Mouse (Mus musculus): ENCODE measurements at regions not wholly inside any gene's neighbourhood (a gene's known extent, or its start where the extent isn't known, plus 50 kb on each side); places are given as distances from the start of the nearest gene placed in this dataset.

GRCm38 (mm10) chr12:40898414-40899027, 125.4 kb upstream of the Immp2l start:
- Histone ChIP-seq H3K9me3 (ENCODE audit: control insufficient read depth, insufficient read depth, low read depth, low read length) (no peaks in the 10 kb centered on the region), H3K27ac (ENCODE audit: insufficient read depth, low read depth, low read length, poor library complexity, severe bottlenecking) (no peak overlapping the region), H3K4me3 (ENCODE audit: insufficient read depth in 1 of 2, low read depth in 1 of 2, low read length in 2 of 2, poor library complexity in 1 of 2, severe bottlenecking in 1 of 2) (no peak overlapping the region), H3K36me3 (ENCODE audit: control insufficient read depth, insufficient read depth, low read length, poor library complexity, severe bottlenecking) (no peaks in the 10 kb centered on the region), H3K9ac (ENCODE audit: insufficient read depth, low read depth, low read length, poor library complexity, severe bottlenecking) (no peak overlapping the region), H3K4me1 (ENCODE audit: control insufficient read depth in 2 of 2, insufficient read depth in 2 of 2, low read length in 2 of 2, poor library complexity in 1 of 2) (peaks cover 0 to 15% of the 10 kb centered on the region in 2 experiments; a peak in 2 of 4 replicates)
- TF ChIP-seq MAFK (IDR thresholded peaks at IDR 0.05; ENCODE audit: insufficient read depth, low read depth, low read length) (no peak), HCFC1 (IDR thresholded peaks at IDR 0.05; ENCODE audit: borderline replicate concordance, insufficient read depth, low read length) (no peak), CHD2 (IDR thresholded peaks at IDR 0.05; ENCODE audit: low read depth, low read length) (no peak), ZNF384 (IDR thresholded peaks at IDR 0.05; ENCODE audit: low read depth, low read length) (no peak), ZC3H11A (IDR thresholded peaks at IDR 0.05; ENCODE audit: borderline replicate concordance, low read depth, low read length) (no peak)
- no peak for DNase-seq (ENCODE audit: low read depth, low spot score)
- in situ Hi-C loops (cut with MboI; ENCODE audit: low sequenced_read_pairs in 2 of 2, unreplicated experiment in 2 of 2), result no loop called here

GRCm38 (mm10) chr12:40905650-40906338, 118.1 kb upstream of the Immp2l start:
- in situ Hi-C loops (cut with MboI; ENCODE audit: low sequenced_read_pairs in 2 of 2, unreplicated experiment in 2 of 2), result no loop called here
- H3K4me1 ChIP-seq (ENCODE audit: control insufficient read depth in 2 of 2, insufficient read depth in 2 of 2, low read length in 2 of 2, poor library complexity in 1 of 2), result peaks cover 3 to 8% of the 10 kb centered on the region in 2 experiments
- H3K36me3 ChIP-seq (ENCODE audit: control insufficient read depth, insufficient read depth, low read length, poor library complexity, severe bottlenecking), result no peaks in the 10 kb centered on the region
- DNase-seq (ENCODE audit: low read depth, low spot score), result no peak
- no peak overlapping the region for H3K4me3 ChIP-seq (ENCODE audit: insufficient read depth in 1 of 2, low read depth in 1 of 2, low read length in 2 of 2, poor library complexity in 1 of 2, severe bottlenecking in 1 of 2)
- no peak overlapping the region for H3K9ac ChIP-seq (ENCODE audit: insufficient read depth, low read depth, low read length, poor library complexity, severe bottlenecking)
- TF ChIP-seq CHD2 (IDR thresholded peaks at IDR 0.05; ENCODE audit: low read depth, low read length), result no peak
- no peak overlapping the region for H3K27ac ChIP-seq (ENCODE audit: insufficient read depth, low read depth, low read length, poor library complexity, severe bottlenecking)
- H3K9me3 ChIP-seq (ENCODE audit: control insufficient read depth, insufficient read depth, low read depth, low read length), result no peaks in the 10 kb centered on the region

- Histone ChIP-seq H3K27ac (ENCODE audit: insufficient read depth, low read depth, low read length, poor library complexity, severe bottlenecking) (no peak overlapping the region), H3K36me3 (ENCODE audit: control insufficient read depth, insufficient read depth, low read length, poor library complexity, severe bottlenecking) (no peaks in the 10 kb centered on the region), H3K9me3 (ENCODE audit: control insufficient read depth, insufficient read depth, low read depth, low read length) (no peaks in the 10 kb centered on the region), H3K9ac (ENCODE audit: insufficient read depth, low read depth, low read length, poor library complexity, severe bottlenecking) (no peak overlapping the region), H3K4me3 (ENCODE audit: insufficient read depth in 1 of 2, low read depth in 1 of 2, low read length in 2 of 2, poor library complexity in 1 of 2, severe bottlenecking in 1 of 2) (no peak overlapping the region), H3K4me1 (ENCODE audit: control insufficient read depth in 2 of 2, insufficient read depth in 2 of 2, low read length in 2 of 2, poor library complexity in 1 of 2) (peaks cover 3 to 8% of the 10 kb centered on the region in 2 experiments)
- in situ Hi-C loops (cut with MboI; ENCODE audit: low sequenced_read_pairs in 2 of 2, unreplicated experiment in 2 of 2), result no loop called here
- TF ChIP-seq CHD2 (IDR thresholded peaks at IDR 0.05; ENCODE audit: low read depth, low read length) (no peak), ZNF384 (IDR thresholded peaks at IDR 0.05; ENCODE audit: low read depth, low read length) (no peak), MAFK (IDR thresholded peaks at IDR 0.05; ENCODE audit: insufficient read depth, low read depth, low read length) (no peak), HCFC1 (IDR thresholded peaks at IDR 0.05; ENCODE audit: borderline replicate concordance, insufficient read depth, low read length) (no peak), ZC3H11A (IDR thresholded peaks at IDR 0.05; ENCODE audit: borderline replicate concordance, low read depth, low read length) (no peak)
- no peak for DNase-seq (ENCODE audit: low read depth, low spot score)
Observed at GRCm38 (mm10) chr12:40906807-40907206, 117.1 kb upstream of the Immp2l start.

GRCm38 (mm10) chr12:40908809-40909795, 114.8 kb upstream of the Immp2l start:
- Histone ChIP-seq H3K4me3 (ENCODE audit: insufficient read depth in 1 of 2, low read depth in 1 of 2, low read length in 2 of 2, poor library complexity in 1 of 2, severe bottlenecking in 1 of 2) (no peak overlapping the region), H3K36me3 (ENCODE audit: control insufficient read depth, insufficient read depth, low read length, poor library complexity, severe bottlenecking) (no peaks in the 10 kb centered on the region), H3K27ac (ENCODE audit: insufficient read depth, low read depth, low read length, poor library complexity, severe bottlenecking) (no peak overlapping the region), H3K4me1 (ENCODE audit: control insufficient read depth in 2 of 2, insufficient read depth in 2 of 2, low read length in 2 of 2, poor library complexity in 1 of 2) (peaks cover 3 to 8% of the 10 kb centered on the region in 2 experiments), H3K9ac (ENCODE audit: insufficient read depth, low read depth, low read length, poor library complexity, severe bottlenecking) (no peak overlapping the region), H3K9me3 (ENCODE audit: control insufficient read depth, insufficient read depth, low read depth, low read length) (no peaks in the 10 kb centered on the region)
- TF ChIP-seq MAFK (IDR thresholded peaks at IDR 0.05; ENCODE audit: insufficient read depth, low read depth, low read length) (no peak), HCFC1 (IDR thresholded peaks at IDR 0.05; ENCODE audit: borderline replicate concordance, insufficient read depth, low read length) (no peak), CHD2 (IDR thresholded peaks at IDR 0.05; ENCODE audit: low read depth, low read length) (no peak), ZNF384 (IDR thresholded peaks at IDR 0.05; ENCODE audit: low read depth, low read length) (no peak), ZC3H11A (IDR thresholded peaks at IDR 0.05; ENCODE audit: borderline replicate concordance, low read depth, low read length) (no peak)
- no peak for DNase-seq (ENCODE audit: low read depth, low spot score)
- in situ Hi-C loops (cut with MboI; ENCODE audit: low sequenced_read_pairs in 2 of 2, unreplicated experiment in 2 of 2), result no loop called here
